Mouse (Mus musculus) forebrain, embryonic 14.5 days (tissue): ENCODE measurements around the gene C2cd2. TPM values are rescaled to one million over a fixed set of nuclear protein-coding genes. Genes with fewer than 3 reads are reported as not detected.

Experiments
- ATAC-seq: fragments of 200-750 bp; cut with Nextera tagmentation; 2 replicates; pipeline ENCODE4 v1.8.0; 2017; ENCODE audit warnings: mild to moderate bottlenecking, moderate library complexity
- DNase-seq: peaks from one replicate; pipeline ENCODE4 v3.0.0-alpha.2; 2015; ENCODE audit warnings: low spot score
- H3K27ac ChIP-seq: fragments of 300-500 bp; sonication (generic); 2 replicates; pipeline ENCODE4 v1.5.1; 2014; ENCODE audit warnings: low read depth, mild to moderate bottlenecking, control low read depth, low read length, moderate library complexity
- H3K27me3 ChIP-seq: fragments of 300-500 bp; sonication (generic); replicated peaks from 2 replicates; pipeline ENCODE4 v1.6.1; 2014; ENCODE audit warnings: low read length, control low read depth, mixed read lengths; ENCODE audit not compliant: control insufficient read depth, insufficient read depth
- H3K36me3 ChIP-seq: fragments of 300-500 bp; sonication (generic); 2 replicates; pipeline ENCODE4 v1.6.1; 2014; ENCODE audit warnings: low read length, control low read depth; ENCODE audit not compliant: control insufficient read depth, insufficient read depth
- H3K4me1 ChIP-seq: fragments of 300-500 bp; sonication (generic); 2 replicates; pipeline ENCODE4 v1.6.1; 2014; ENCODE audit warnings: antibody characterized with exemption, low read length, control low read depth; ENCODE audit not compliant: control insufficient read depth, insufficient read depth
- H3K4me2 ChIP-seq: fragments of 300-500 bp; sonication (generic); 2 replicates; pipeline ENCODE4 v1.6.1; 2014; ENCODE audit warnings: mild to moderate bottlenecking, control low read depth, low read length
- H3K4me3 ChIP-seq: fragments of 300-500 bp; sonication (generic); 2 replicates; pipeline ENCODE4 v1.5.1; 2014; ENCODE audit warnings: low read depth, low read length, control low read depth
- H3K9ac ChIP-seq: fragments of 300-500 bp; sonication (generic); 2 replicates; pipeline ENCODE4 v1.6.1; 2014; ENCODE audit warnings: mild to moderate bottlenecking, low read length, control low read depth, moderate library complexity
- H3K9me3 ChIP-seq: fragments of 300-500 bp; sonication (generic); replicated peaks from 2 replicates; pipeline ENCODE4 v1.6.1; 2016; ENCODE audit warnings: low read length, control low read depth, mixed read lengths; ENCODE audit not compliant: control insufficient read depth
- WGBS: fragments of 180-500 bp; shearing (Covaris S2); extraction: QIAGEN DNeasy Blood & Tissue Kit; methylation state at CpG from one replicate; pipeline ENCODE4 v1.1.7; 2014; 5-methylcytosine and 5-hydroxymethylcytosine counted together
- polyA plus RNA-seq: library from polyadenylated mRNA; unstranded; fragments of >200 nt; fragmentation: Nextera tagmentation; extraction: Ambion mirVana; gene quantifications from 2 replicates; pipeline ENCODE4 v1.2.1, GENCODE M21; 2014

C2cd2 gene
- polyA plus RNA-seq, 1 experiment from 2014 or later = 10.2 TPM

DNA sequence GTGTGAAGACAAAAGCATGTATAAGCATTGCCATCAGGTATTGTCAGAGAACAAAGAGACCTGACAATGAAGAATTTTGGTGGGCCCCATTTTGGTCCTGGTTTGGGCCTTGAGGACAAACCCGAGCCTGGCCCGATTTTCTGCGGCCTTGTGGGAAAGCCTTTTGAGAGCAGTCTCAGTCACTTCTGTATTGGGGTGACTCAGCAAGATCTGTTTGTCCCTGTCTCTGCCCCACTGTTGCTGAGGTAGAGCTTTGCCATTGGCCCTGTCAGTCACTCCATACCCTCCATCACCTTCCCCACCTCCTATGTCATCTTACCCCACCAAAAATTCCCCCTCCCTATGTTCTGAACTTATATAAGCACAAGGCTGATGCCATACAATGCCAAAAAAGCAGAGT is 15.3 kb upstream of the C2cd2 start:
- 92% methylated on average over 3 of the region's 3 CpGs for WGBS
- no peak for DNase-seq
- no peaks in the 10 kb centered on the region for H3K27me3 ChIP-seq

DNA sequence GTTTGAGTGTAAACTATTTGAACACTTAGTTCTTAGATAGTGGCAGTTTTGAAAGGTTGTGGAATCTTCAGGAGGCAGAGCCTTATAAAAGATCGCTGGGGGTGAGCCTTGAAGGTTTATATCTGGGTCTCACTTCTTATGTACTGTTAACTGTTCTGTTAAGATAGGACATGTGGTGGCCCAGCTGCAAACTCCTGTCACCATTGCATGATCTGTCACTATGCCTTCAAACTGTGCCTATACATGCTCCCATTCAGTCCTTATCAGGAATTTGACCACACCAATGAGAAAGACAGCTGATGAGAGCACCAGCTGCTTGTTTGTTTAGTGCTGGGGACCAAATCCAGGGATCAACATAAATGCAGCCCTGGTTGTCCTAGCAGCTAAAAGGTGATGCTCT is 14.9 kb upstream of the C2cd2 start:
- H3K4me2 ChIP-seq = no peak overlapping the region
- H3K9me3 ChIP-seq = no peaks in the 10 kb centered on the region
- H3K9ac ChIP-seq = no peak overlapping the region
- H3K36me3 ChIP-seq = no peaks in the 10 kb centered on the region
- DNase-seq (no peak), ATAC-seq (no peak)
- H3K27me3 ChIP-seq = no peaks in the 10 kb centered on the region
- WGBS = 74% methylated on average over 1 of the region's 1 CpGs
- H3K4me1 ChIP-seq = no peaks in the 10 kb centered on the region
- no peak overlapping the region for H3K27ac ChIP-seq
- no peak overlapping the region for H3K4me3 ChIP-seq

More for the DNA sequence above, 15.3 kb upstream of the C2cd2 start:
- H3K36me3 ChIP-seq = no peaks in the 10 kb centered on the region
- H3K9me3 ChIP-seq = no peaks in the 10 kb centered on the region
- H3K27ac ChIP-seq = no peak overlapping the region
- H3K9ac ChIP-seq = no peak overlapping the region
- H3K4me2 ChIP-seq = no peak overlapping the region
- H3K4me3 ChIP-seq = no peak overlapping the region
- H3K4me1 ChIP-seq = no peaks in the 10 kb centered on the region
- ATAC-seq = no peak

DNA sequence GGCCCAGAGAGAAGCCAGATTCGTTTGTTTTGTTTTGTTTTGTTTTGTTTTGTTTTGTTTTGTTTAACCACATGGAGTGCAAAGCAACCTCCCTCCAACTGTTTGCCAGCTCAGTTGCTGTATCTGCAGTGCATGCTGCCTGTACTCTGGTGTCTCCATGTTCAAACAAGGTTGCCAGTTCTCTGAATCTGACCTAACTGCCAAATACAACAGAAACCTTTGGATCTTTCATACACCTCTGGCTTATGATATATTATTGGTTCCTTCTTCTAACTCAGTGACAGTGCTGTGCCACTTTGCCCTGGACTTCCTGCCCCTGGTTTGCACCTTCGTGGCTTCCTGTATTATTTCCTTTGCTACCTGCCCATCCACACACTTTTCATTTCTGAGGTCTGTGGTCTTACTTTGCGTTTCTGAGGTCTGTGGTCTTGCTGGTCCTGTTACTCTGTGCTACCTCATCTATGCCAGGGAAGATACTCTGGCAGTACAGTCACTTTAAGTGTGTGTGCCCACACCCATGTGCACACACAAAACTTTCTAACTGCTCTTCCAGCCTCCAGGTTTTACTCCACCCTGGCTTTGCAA is 1.6 kb upstream of the C2cd2 start:
- Histone ChIP-seq H3K9me3 (no peaks in the 10 kb centered on the region), H3K4me3 (no peak overlapping the region), H3K4me1 (peaks cover 8% of the 10 kb centered on the region; the same call in 1 of the 2 replicates), H3K4me2 (no peak overlapping the region), H3K36me3 (no peaks in the 10 kb centered on the region), H3K9ac (no peak overlapping the region), H3K27ac (no peak overlapping the region), H3K27me3 (no peaks in the 10 kb centered on the region)
- DNase-seq (no peak), ATAC-seq (no peak)
- 88% methylated on average over 3 of the region's 3 CpGs for WGBS

DNA sequence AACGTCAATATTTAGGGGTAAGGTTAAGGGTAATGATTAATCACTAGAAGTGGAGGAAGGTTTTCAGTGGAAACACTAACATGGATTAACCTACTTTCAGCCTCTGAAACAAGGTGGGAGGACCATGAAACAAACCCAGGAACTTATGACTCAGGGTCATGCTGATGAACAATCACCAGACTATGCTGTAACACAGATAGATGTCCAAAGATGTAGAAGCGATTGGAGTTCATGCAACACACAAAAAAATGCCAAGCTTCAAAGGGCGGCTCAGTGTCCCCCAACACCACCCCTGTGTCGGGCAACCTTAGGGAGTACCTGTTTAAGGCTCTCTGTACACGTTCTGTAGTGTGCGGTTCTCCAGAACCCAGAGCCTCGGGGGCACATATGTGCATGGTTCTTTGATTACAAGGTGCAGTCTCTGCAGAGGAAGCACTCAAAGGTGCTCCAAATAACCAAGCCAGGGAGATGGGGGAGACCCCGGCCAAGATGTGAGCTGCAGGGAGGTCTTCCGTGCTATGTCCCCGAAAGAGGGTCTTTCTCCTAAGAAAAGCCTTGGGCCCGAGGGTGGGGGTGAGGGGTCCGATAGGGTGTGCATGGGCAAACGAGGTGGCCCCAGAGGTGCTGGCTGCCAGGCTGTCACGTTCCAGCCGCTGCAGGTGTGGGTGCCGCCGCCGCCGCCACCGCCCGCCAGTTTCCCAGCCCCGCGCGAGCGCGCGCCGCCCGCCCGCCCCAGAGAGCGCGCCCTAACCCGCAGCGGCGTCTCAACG is 832 bp downstream of the C2cd2 start:
- Histone ChIP-seq H3K9me3 (no peaks in the 10 kb centered on the region), H3K4me3 (peak overlapping the region; percentile 75), H3K9ac (peak overlapping the region; percentile 85), H3K4me1 (peaks cover 8% of the 10 kb centered on the region; the same call in 1 of the 2 replicates), H3K27me3 (no peaks in the 10 kb centered on the region), H3K36me3 (no peaks in the 10 kb centered on the region), H3K4me2 (peak overlapping the region; percentile 79), H3K27ac (peak overlapping the region; percentile 96)
- 8% methylated on average over 35 of the region's 36 CpGs for WGBS
- ATAC-seq (no peak), DNase-seq (peak; percentile 4)

DNA sequence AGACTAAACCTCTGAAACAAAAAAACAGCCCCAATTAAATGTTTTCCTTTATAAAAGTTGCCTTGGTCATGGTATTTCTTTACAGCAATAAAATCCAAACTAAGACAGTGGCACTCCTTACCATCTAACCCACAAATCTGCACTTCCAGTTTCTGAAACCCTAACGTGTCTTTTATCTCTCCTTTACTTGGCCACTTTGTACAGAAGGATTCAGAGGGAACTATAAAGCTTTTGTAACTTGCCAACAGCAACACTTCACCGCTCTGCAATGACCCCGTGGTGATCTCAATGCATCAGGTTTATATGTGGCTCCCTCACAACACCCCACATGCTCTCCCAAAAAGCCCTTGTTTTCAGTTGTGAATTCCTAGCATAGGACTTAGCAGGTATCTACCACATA is 2.0 kb downstream of the C2cd2 start:
- no peak overlapping the region for H3K4me2 ChIP-seq
- H3K9ac ChIP-seq = no peak overlapping the region
- H3K4me1 ChIP-seq = peaks cover 8% of the 10 kb centered on the region; the same call in 1 of the 2 replicates
- H3K27ac ChIP-seq = no peak overlapping the region
- no peaks in the 10 kb centered on the region for H3K27me3 ChIP-seq
- no peak overlapping the region for H3K4me3 ChIP-seq
- no peaks in the 10 kb centered on the region for H3K9me3 ChIP-seq
- DNase-seq = no peak
- ATAC-seq = no peak
- H3K36me3 ChIP-seq = peaks cover 8% of the 10 kb centered on the region
- WGBS = 87% methylated on average over 3 of the region's 3 CpGs

DNA sequence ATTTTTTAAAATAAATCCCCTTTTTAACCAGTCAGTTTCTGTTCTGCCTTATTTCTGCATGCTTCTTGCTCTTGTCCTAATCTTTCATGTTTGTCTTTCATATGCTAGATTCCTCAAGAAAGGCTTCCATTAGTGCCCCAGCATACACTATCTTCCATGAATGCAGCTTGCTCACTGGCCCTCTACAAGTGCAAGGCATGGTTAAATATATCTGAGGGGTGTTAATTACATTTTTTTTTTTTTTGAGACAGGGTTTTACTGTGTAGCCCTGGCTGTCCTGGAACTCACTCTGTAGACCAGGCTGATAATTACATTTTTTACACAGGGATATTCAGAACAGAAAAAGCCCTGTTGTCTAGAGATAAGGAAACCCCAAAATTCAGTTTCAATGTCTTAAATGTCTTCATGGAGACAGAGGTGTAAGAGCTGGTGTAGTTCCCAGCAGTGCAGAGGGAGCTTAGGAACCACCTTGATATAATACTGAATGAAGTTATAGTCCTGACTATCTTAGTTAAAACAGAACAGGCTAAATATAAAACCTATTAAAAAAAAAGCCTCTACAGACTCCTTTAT is 3.9 kb downstream of the C2cd2 start:
- ATAC-seq = no peak
- no peak for DNase-seq
- no peak overlapping the region for H3K4me2 ChIP-seq

DNA sequence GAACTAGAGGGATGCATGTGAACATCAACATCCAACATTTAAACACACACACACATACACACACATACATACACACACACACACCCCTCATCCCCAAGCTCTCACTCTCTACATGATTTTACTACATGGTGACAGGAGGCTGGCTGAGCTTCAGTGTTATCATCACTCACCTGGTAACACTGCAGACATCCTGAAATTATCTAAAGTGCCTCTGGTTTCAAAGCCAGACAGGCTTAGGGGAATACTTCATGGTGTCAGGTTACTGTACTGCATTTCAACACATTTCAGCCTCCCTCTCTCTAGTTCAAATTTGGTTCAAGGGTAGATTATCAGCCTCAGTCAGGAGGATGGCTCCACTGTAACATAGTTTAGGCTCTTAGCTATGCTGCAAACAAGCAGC is 4.8 kb downstream of the C2cd2 start:
- Histone ChIP-seq H3K27ac (no peak overlapping the region), H3K4me1 (peaks cover 8% of the 10 kb centered on the region; the same call in 1 of the 2 replicates), H3K4me3 (no peak overlapping the region), H3K4me2 (no peak overlapping the region), H3K27me3 (no peaks in the 10 kb centered on the region), H3K36me3 (peaks cover 31% of the 10 kb centered on the region), H3K9me3 (no peaks in the 10 kb centered on the region), H3K9ac (no peak overlapping the region)
- DNase-seq (no peak), ATAC-seq (no peak)

More for the DNA sequence above, 3.9 kb downstream of the C2cd2 start:
- H3K27ac ChIP-seq = no peak overlapping the region
- no peaks in the 10 kb centered on the region for H3K9me3 ChIP-seq
- no peak overlapping the region for H3K4me3 ChIP-seq
- H3K9ac ChIP-seq = no peak overlapping the region
- H3K4me1 ChIP-seq = peaks cover 8% of the 10 kb centered on the region; the same call in 1 of the 2 replicates
- no peaks in the 10 kb centered on the region for H3K27me3 ChIP-seq
- peaks cover 23% of the 10 kb centered on the region for H3K36me3 ChIP-seq

DNA sequence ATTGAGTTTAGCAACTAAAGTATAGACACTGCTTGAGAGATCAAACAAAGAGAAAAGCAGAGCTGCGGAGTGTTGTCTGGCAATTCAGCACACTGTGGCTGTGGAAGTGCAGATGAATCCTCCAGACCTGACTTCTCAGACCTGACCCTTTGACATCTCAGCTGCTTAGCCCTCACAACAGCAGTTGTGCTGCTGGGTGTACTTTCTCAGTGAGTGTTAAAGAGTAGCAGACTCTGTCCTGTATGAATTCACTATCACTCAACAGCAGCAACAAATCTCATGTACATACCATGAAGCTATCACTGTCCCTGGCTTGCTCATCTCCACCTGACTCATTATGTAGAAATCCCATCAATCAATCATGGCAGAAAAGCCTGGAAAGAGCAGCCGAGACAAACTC is 6.4 kb downstream of the C2cd2 start:
- Histone ChIP-seq H3K4me3 (no peak overlapping the region), H3K9ac (no peak overlapping the region), H3K27me3 (no peaks in the 10 kb centered on the region), H3K36me3 (peaks cover 47% of the 10 kb centered on the region), H3K27ac (no peak overlapping the region), H3K4me2 (no peak overlapping the region), H3K9me3 (no peaks in the 10 kb centered on the region), H3K4me1 (0 out of 2 replicates have a peak, but pooled peaks cover 2% of the 10 kb centered on the region)
- no peak for DNase-seq
- 86% methylated on average over 2 of the region's 2 CpGs for WGBS
- ATAC-seq = no peak

DNA sequence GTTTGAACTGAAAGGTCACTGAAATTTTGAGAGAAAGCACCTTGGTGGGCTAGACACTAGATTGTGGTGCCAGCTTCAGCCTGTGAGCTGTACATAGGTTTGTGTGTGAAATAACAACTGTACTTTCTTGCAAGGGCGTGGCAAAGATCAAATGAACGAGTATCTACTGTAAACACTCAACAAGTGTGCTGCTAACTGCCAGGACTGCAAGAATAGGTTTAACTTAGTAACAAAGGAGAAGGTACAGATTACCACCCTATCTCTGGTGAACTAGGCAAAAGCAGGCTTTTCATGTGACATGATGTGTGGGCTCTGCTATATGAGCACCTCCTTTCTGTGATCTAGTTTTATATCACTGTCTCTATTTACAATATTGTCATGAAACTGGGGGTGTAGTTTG is 9.1 kb downstream of the C2cd2 start:
- ATAC-seq (no peak), DNase-seq (no peak)
- peaks cover 67% of the 10 kb centered on the region for H3K36me3 ChIP-seq
- no peaks in the 10 kb centered on the region for H3K9me3 ChIP-seq
- no peak overlapping the region for H3K27ac ChIP-seq
- no peak overlapping the region for H3K9ac ChIP-seq
- H3K27me3 ChIP-seq = no peaks in the 10 kb centered on the region
- H3K4me3 ChIP-seq = no peak overlapping the region
- no peak overlapping the region for H3K4me2 ChIP-seq
- no peaks in the 10 kb centered on the region for H3K4me1 ChIP-seq
- WGBS = 95% methylated on average over 2 of the region's 2 CpGs
